Mouse (Mus musculus): ENCODE results near the gene Unc13d.
"Not testable (repeated sequence)": the region's sequence is repeated elsewhere in the genome, so short reads cannot be mapped to it uniquely, and the experiment has no call there.

Gene Unc13d

GRCm38 (mm10) chr11:116042372-116043138 is 35.2 kb downstream of the Unc13d start:
- DNase-seq = no peak

GRCm38 (mm10) chr11:116041833-116042232 is 35.9 kb downstream of the Unc13d start:
- no peak for DNase-seq

DNA sequence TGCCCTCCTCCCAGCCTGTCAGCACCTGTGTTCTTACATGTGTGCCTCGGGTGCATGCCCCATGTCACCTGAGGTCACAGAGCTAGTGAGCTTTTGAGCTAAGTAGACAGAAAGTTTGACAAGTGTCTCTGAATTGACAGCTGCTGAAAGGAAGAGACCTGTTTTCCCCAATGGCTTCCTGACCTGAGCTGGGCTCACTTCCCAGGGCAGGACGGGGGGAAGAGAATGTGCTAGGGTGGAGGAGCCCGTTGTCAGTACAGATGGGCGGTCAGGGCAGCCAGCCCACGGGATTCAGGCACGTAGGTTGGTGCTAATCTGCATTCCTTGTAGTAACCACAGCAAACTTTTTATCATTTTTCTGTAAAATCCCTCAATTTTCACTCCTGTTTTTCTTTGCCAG is 37.2 kb downstream of the Unc13d start:
- no peak for DNase-seq

- DNase-seq = no peak
Observed at GRCm38 (mm10) chr11:116037826-116038225, 39.9 kb downstream of the Unc13d start.

GRCm38 (mm10) chr11:116036671-116037070 is 41.1 kb downstream of the Unc13d start:
- no peak for DNase-seq

DNA sequence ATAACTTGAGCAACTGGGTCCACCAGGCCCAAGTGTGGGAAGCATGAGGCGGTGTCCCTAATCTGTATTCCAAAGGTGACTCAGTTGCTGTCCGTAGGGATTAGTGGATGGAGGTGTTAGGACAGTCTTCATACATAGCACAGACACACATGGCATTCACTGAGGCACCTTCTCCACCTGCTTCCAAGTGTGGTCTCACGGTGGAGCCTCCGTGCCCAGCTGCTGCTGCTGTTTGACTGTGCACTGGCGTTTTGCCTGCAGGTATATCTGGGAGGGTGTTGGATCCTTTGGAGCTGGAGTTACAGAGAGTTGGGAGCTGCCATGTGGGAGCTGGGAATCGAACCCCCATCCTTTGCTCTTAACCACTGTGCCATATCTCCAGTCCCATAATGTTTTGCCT is 43.2 kb downstream of the Unc13d start:
- DNase-seq = no peak

- peak; percentile 47 for DNase-seq
Observed at GRCm38 (mm10) chr11:116030898-116031845, 46.6 kb downstream of the Unc13d start.

DNA sequence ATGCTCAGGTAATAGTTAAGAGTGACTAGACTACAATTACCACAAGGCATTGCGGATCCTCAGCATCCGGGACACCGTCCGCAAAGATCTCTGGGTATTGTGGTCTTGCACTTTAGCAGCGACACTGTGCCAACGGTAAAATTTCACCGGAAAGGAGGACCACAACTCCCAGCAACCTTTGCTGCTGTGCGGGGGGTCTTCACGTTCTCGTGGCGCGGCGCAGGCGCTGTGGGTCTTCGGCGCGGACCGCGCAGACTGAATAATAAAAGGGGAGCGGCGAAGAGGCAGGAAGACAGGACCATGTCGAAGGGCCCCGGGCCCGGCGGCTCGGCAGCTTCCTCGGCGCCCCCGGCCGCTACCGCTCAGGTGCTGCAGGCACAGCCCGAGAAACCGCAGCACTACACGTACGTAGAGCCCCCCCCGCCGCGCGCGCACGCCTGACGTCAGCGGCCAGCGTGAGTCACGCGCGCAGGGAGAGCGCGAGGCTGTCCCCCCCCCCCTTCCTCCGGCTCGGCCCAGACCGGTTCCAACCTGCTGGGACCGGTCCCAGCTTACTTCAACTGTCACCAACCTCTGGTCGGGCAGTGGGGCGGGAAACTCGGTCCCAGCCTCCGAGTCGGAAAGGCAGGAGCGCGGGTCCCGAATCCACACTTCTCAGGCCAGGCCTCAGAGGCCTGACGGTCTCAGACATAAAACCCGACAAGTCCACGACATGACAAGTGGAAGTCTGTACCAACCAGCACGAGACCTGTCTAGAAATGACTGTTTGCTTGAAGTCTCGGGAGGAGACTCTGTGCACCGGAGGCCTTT is 47.5 kb downstream of the Unc13d start, which contains the start of gene Unk:
TSS of gene Unk (plus strand) at position 235 of the 810 bp plus-strand sequence.
- peak; percentile 96 for DNase-seq

GRCm38 (mm10) chr11:116029086-116029865 is 48.5 kb downstream of the Unc13d start:
- no peak for DNase-seq

DNA sequence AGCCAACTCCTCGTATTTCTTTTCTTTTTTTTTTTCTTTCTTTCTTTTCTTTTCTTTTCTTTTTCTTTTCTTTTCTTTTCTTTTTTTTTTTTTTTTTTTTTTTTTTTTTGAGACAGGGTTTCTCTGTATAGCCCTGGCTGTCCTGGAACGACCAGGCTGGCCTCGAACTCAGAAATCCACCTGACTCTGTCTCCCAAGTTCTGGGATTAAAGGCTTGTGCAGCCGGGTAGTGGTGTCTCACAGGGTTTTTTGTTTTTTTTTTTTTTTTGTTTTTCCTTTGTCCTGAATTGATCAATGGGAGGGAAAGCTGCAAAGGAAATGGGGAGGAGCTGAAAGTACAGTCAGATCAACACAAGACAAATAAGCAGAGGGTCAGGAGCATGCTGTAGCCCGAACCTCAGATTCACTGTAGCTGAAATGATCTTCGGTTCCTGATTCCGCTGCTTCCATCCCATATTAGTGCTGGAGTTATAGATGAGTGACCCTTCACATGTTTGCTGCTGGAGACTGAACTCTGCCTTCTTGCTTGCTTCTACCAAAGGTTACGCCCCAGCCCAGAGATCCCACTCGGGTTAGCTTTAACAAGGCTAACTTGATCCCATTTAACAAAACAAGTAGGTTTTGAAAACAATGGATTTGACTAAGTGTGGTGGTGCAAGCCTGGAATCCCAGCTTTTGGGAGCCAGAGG is 49.4 kb downstream of the Unc13d start:
- no peak for DNase-seq

GRCm38 (mm10) chr11:116027756-116028155 is 50.0 kb downstream of the Unc13d start, which contains the start of gene H3f3b:
H3f3b (minus strand) TSS chr11:116027962.
- no peak for DNase-seq

DNA sequence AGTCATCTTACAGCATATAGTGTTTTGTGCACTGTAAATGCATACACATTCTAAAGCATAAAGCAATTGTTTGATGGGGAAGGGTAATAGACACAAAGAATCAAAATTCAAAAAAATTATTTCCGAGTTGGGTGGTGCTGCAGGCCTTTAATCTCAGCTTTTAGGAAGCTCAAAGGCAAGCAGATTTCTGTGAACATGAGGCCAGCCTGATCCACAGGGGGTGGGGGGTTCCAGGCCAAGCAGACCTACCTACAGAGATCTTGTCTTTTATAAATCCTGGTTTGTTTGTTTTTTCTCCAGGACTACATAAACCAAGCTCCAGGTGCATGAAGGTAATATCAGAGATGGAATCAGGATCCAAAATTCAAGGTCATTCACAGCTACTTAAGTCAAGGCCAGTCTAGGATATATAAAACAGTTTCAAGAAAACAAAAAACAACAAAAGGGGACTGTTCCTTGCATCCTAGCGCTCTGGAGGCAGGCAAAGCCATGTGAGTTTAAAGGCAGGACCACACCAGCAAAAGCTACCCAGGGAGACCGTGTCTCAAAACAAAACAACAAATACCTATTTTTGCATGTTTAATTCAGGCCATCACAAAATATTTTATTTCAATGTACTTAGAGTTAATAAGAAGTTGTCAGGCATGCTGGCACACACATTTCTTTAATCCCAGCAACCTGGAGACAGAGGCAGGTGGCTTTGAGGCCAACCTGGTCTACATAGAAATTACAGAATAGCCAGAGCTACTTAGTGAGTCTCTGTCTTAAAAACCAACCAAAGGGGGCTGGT is 52.5 kb downstream of the Unc13d start:
- DNase-seq = no peak

GRCm38 (mm10) chr11:116024356-116024808 is 53.4 kb downstream of the Unc13d start:
- DNase-seq = peak; percentile 96

GRCm38 (mm10) chr11:116023771-116024355 is 53.9 kb downstream of the Unc13d start:
- DNase-seq = peak; percentile 89

GRCm38 (mm10) chr11:116023074-116023770 is 54.5 kb downstream of the Unc13d start:
- DNase-seq = not testable (repeated sequence)

- no peak for DNase-seq
Observed at GRCm38 (mm10) chr11:116022256-116022780, 55.4 kb downstream of the Unc13d start.

GRCm38 (mm10) chr11:116021328-116022220 is 56.2 kb downstream of the Unc13d start:
- no peak for DNase-seq

DNA sequence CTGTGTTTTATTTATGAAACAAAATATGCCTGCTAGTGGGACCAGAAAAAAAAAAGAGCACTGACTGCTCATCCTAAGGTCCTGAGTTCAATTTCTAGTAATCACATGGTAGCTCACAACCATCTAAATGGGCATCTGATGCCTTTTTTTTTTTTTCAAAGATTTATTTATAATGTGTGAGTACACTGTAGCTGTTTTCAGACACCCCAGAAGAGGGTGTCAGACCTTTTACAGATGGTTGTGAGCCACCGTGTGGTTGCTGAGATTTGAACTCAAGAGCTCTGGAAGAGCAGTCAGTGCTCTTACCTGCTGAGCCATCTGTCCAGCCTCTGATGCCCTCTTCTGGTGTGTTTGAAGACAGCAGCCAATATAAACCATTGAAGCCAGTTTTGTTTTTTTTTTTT is 57.2 kb downstream of the Unc13d start:
- peak; percentile 48 for DNase-seq

All from thymus, postnatal 14 days (tissue).